Mouse (Mus musculus): Measurements from ENCODE around the gene Mast4.

DNA sequence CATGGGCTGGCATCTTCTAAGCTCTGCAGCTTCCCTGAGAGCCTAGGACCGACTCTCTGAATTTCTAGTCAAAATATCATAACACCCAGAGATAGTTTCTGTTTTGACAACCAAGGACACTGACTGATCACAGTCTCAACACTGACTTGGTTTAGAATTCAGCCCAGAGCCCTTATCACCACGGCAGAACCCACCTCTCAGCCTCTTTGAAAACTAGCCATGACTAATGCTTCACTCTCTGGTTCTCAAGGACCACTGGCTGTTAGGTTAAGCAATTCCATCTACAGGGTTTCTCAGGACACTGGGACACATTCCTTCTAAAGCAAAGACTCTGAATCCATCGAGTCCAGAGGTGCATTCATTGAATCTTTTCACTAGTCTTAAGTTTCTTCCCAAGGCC is 79.4 kb downstream of the Mast4 start:
- TF ChIP-seq GATA1 (IDR thresholded peaks at IDR 0.05; ENCODE audit: low read length) (no peak), TAL1 (IDR thresholded peaks at IDR 0.05; ENCODE audit: low read length) (no peak)

Data from erythroblast, embryonic 14.5 days (primary cell).